Mouse (Mus musculus) bone marrow macrophage, adult 2 months (primary cell): ENCODE results near the gene Aco1.

Source experiments
- CTCF ChIP-seq: IDR thresholded peaks from 2 replicates; pipeline ENCODE4 v1.5.1; 2012; ENCODE audit warnings: low read depth, mild to moderate bottlenecking, low read length, moderate library complexity
- POLR2A ChIP-seq: IDR thresholded peaks from 2 replicates; pipeline ENCODE4 v1.6.1; 2012; ENCODE audit warnings: mild to moderate bottlenecking, low read depth, low read length, borderline replicate concordance

DNA sequence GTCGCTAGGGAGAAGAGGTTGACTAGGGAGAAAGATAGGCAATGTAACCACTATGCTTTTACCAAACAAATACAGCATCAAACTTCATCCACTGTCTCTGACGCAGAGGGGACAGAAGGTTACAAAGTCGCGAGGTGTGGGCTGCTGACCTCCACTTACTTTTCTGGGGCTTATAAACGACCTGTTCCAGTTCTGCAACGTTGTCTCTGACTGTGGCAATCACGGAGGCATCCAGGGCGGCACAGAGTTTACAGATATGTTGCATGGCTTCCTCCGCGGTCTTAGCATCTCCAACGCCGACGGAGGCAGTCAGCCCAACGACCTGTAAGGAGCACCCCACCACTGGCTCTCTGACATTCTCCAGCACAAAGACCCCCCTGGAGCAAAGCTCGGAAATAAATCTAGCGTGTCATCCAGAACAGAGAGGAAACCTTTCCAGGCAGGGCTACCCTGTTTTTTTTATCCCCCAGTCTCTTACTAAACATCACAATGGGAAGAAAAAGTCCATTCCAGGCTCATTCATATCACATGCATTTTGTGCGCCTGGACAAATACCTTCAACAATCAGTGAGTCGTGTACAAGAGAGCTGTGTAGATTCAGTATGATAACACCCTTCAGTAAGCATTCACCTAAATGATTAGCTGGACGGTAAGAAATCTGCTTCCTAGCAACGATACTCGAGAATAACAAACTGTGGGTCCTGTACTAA is 79.2 kb downstream of the Aco1 start:
- TF ChIP-seq CTCF (no peak), POLR2A (no peak)
